Mouse (Mus musculus): ENCODE data around the gene Gm48551. TPM values are rescaled to one million over a fixed set of nuclear protein-coding genes. Genes with fewer than 3 reads are reported as not detected.
A peak's percentile ranks its signal among the peaks of the same experiment; 100 is the strongest.

Gene Gm48551
- total RNA-seq, 2 experiments from 2014 or later = 3.7 to 4.4 TPM

DNA sequence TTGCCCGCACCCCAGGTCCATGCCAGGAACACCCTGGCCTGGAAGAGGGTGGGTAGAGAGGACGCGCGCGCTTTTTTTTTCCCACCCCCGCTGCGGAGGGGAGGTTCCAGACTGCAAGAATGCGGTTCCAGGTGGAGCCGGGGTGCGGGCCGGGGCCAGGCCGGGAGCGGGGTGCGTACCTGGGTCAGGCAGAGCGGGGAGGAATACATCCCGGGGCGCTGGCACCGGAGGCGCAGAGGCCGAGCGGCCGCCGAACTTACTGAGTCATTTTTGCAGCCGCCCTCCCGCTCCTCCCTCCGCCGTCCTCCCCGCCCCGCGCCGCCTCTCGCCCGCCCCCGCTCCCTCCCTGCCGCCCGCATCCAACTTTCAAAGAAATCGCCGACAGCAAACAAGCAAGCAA, 42.6 kb downstream of the Gm48551 start:
- DNase-seq = peak; percentile 56
- intact Hi-C loops (cut with DNase I) = no loop called here

DNA sequence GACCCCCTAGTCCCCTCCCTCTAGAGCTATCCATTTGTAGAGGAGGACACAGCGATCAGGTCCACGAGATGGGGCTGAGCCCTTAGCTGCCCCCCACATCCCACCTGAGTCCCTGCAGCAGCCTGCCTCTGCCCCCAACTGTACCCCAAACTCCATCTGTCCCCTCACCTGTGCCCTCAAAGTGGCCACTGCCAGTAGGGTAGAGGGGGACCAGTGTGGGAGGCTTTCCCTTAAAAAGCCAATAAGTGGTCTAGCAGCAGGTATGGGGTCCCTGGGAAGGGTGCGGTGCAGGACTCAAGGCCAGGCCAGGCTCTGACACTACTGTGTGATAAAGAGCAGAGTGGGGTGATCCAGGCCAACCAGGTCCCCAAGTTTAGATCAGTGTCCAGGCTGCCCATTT, 43.1 kb downstream of the Gm48551 start:
- no peak for DNase-seq
- intact Hi-C loops (cut with DNase I) = no loop called here

DNA sequence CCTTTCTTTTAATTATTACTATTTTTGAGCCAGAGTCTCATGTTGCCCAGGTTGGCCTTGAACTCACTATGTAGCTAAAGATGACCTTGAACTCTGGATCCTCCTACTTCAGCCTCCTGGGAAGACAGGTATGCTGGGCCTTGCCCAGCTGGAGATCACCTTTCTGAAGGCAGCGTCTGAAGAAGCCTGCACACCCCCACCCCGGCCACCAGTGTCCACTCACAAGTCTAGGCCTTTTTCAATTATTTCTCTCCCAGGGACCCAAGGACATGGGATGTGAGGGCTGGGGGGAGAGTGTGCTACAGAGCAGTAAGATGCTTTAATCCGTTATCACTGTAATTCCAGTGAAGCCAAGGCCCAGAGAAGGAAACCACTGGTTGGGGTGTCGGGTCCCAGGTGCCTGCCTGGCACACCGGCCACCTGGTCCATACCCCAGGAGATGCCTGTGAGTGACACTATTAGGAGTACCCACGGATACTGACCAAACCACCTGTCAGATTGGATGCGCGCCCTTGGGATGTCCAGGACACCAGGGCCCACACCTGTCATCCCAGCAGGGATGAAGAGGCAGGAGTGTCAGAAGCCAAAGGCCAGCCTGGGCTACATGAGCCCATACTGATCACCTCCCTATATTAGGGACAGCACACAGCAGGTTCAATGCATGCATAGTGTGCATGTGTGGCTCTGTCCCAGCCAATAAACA, 43.7 kb downstream of the Gm48551 start:
- DNase-seq = peak; percentile 23
- intact Hi-C loops (cut with DNase I) = no loop called here

DNA sequence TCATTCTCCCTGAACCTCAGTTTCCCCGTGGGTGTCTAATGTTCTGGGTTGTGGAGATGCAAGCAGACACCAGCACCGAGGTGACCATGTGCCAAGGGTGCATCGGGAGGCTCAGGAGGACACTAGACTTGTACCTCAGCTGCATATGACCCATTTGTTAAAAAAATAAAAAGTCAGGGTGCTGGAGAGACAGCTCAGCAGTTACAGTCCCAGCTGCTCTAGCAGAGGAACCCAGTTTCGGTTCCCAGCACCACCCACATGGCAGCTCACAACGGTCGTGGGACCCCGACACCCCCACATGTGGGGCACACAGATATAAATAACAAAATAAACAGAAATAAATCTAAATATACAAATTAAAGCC, 44.2 kb downstream of the Gm48551 start:
- intact Hi-C loops (cut with DNase I) = no loop called here
- peak; percentile 1 for DNase-seq

DNA sequence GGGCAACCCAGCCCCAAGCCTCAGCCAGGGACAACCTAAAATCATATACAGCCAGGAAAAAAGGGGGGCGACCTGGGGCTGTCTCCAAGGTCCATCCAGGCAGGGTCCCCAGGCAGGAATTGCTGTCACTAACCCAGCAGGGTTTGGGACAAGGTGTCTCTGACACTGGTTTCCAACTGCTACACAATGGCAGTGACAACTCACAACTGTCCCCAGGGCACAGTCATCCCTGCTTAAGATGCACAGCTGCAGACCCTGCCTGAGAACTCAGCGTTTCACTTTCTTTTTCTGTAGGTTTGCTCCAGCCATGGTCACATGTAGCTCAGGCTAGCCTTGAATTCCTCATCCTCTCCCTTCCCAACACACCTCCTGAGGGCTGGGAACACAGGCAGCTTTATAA, 44.8 kb downstream of the Gm48551 start:
- DNase-seq = peak; percentile 1
- intact Hi-C loops (cut with DNase I) = no loop called here

DNA sequence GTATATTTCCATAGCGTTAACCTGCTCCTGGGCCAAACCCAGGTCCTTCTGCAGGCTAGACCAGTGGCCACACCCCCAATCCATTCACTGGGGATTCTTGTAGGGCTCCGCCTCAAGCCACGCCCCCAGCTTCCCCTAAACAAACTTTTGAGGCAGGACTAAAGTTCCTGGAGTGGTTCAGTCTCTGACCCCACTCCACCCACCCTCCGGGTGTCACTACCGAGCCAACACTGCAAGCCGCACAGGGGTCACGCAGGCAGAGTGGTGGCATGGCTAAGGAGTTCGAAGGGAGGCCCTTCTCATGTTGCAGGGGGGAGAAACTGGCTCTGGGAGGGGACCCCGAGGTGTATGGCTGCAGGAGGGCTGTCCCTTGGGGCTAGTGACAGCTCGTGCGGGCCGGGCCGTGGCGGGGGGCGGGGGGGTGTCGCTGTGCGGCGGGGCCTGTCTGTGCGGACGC, 45.4 kb downstream of the Gm48551 start:
- peak; percentile 71 for DNase-seq

DNA sequence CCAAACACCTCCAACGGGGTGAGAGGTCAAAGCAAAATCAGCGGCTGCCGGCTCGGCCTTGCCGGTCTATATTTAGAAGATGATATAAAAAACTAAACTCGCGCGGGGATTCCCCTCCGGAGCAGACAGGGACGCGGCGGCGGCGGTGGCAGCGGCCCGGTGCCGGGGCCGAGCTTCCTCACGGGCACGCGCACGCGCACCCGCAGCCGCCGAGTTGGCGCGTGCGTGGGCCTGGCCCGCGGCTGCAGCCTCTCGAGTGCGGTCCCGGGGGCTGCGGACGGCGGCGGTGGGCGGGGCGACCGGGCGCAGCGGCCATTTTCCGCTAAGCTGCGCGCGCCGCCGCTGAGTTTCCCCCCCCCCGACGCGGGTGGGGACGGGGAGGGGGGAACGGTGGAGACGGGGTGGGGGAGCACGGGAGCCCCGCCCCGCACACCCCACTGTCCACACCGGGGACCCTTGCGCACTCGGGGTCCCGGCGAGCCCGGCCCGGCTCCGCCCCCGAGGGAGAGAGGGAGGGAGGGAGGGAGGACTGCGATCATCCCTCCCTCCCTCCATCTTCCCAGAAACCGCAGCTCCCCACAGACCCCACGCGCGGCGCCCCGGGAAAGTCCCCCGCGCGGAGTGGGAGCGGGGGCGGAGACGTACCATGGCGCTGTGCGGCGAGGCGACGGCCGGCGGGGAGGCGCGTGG, 46.0 kb downstream of the Gm48551 start:
- DNase-seq = peak; percentile 86
- intact Hi-C loops (cut with DNase I) = no loop called here

More for the DNA sequence above, 45.4 kb downstream of the Gm48551 start:
- intact Hi-C loops (cut with DNase I) = no loop called here

DNA sequence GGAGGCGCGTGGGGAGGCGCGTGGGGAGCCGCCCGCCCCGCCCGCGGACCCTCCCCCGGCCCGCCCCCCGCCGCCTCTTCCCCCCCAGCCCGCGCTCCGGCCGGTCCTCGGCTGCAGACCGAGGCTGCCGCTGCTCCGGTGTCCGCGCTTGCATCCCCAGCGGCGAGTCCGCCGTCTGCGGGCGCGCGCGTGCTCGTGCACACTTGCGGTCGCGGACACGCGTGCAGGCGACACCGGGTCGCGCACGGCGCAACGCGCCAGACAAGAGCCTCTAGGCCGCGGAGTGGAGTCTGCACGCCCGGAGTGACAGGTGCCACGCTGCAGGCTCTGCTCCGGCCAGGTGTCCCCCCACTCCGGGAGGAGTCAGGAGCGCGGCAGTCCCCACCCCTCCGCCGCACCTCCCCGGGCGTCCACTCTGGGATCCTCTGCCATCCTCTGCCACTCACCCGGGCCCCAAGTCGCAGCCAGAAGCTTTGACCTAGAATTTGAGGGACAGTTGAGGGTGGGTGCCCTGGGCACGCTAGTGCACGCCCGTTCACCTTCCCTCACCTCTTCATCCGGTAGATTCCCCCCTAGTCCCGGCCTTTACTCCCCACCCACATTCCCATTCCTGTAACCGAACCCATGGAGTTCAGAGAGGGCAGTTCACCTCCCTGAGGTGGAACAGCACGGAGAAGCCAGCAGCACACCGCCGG, 46.7 kb downstream of the Gm48551 start:
- DNase-seq = peak; percentile 79
- intact Hi-C loops (cut with DNase I) = no loop called here

DNA sequence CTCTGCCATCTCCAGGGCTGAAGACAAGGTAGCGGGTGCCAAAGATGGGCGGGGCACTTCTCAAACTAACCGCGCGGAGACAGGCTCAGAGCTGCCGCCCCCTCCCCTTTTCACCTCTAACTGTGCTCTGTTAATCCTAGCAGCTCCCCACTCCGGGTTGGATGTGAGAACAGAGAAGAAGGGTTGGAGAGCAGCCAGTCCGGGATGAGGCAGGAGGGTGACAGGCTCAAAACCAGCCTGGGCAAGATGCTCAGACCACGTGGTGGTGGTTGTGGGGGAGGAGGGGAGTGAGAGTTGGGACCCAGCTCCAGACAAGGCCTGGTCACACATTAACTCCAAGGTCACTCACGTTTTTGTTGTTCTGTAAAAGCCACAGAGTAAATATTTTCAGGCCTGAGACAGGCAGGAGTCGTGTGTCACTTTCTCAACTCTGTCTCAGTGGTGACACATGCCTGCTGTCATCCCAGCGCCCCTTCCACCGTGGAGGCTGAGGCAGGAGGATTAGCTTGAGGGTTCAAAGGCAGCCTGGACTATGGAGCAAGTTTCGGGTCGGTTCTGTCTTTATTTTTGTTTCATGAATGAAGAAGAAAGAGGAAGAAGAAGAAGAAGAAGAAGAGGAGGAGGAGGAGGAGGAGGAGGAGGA, 47.4 kb downstream of the Gm48551 start:
- peak; percentile 73 for DNase-seq

DNA sequence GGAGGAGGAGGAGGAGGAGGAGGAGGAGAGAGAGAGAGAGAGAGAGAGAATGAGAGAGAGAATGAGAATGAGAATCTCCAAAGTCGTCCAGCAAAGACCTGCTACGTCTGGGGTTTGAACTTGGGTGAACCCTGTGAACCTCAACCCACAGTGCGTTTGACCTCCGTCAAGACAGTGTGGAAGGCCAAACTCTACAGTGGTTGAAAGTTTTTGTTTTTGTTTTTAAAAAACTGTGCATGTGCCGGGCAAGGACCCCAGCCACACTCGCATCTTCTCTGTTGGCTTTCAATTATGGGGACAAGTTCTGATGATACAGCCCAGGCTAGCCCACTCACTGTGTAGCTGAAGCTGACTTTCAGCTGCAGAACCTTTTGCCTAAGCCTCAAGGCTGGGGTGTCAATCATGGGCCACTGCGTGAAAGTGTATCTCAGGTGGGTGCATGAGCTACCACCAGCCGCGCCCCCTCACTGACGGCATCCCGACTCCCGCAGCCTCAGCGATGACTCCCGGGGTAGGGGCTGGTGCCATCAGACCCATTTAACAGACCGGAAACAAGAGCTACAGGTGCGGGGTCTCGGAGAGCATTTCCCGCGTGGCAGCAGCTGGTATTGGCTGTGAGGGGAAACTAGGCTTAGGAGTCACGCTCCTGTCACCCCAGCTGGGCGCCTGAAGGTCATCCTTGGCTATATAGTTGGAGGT, 48.1 kb downstream of the Gm48551 start:
- DNase-seq = no peak
- intact Hi-C loops (cut with DNase I) = no loop called here

More for the DNA sequence above, 47.4 kb downstream of the Gm48551 start:
- intact Hi-C loops (cut with DNase I) = no loop called here

DNA sequence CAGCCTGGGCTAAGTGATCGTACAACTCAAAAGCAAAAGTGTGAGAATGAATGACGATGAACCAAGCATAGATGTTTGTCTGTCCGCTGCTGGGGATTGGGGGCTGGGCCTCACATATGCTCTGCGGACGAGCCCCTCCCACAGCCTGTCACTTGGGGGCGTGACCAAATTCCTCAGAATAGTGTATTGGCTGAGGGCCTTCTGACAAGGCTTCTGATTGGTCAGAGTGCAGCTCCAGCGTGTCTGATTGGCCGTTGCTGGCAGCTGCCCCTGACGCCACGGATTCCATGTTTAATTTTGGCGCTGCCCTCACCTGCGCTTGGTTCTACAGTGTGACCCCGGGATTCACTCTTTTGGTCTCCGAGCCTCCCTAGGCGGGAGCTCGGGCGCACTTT, 48.6 kb downstream of the Gm48551 start:
- intact Hi-C loops (cut with DNase I) = no loop called here
- peak; percentile 95 for DNase-seq

DNA sequence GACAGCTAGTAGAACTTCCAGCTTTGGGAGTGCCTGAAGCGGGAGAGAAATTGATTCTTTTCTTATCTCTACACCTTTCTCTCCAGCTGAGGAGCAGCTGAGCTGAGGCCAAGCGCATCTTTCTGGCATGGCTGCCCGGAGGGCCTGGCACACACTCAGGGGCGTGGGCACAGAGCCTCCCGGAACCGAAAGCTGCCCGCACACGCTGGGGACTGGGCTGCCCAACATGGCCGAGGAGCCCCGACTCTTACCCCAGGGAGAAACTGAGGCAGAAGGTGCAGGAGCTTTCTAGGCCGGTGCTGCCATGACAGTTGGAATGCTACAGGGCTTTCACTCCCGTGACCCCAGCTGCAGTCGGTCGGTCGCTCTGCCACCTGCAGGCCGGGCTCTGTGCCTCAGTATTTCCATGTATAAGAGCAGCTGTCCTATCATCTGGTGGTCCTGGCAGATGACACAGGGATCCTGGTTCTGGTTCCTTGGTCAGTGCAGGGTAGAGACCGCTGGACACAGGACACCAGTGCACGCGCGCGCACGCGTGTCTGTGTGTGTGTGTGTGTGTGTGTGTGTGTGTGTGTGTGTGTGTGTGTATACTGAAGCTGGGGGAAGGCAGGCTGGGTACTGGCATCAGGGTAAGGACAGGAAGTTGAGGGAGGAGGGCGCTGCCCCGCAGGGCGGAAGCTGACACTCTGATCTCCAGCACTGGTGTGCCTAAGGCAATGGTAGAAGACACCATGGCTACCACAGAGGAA, 49.4 kb downstream of the Gm48551 start:
- DNase-seq = peak; percentile 70
- intact Hi-C loops (cut with DNase I) = no loop called here

DNA sequence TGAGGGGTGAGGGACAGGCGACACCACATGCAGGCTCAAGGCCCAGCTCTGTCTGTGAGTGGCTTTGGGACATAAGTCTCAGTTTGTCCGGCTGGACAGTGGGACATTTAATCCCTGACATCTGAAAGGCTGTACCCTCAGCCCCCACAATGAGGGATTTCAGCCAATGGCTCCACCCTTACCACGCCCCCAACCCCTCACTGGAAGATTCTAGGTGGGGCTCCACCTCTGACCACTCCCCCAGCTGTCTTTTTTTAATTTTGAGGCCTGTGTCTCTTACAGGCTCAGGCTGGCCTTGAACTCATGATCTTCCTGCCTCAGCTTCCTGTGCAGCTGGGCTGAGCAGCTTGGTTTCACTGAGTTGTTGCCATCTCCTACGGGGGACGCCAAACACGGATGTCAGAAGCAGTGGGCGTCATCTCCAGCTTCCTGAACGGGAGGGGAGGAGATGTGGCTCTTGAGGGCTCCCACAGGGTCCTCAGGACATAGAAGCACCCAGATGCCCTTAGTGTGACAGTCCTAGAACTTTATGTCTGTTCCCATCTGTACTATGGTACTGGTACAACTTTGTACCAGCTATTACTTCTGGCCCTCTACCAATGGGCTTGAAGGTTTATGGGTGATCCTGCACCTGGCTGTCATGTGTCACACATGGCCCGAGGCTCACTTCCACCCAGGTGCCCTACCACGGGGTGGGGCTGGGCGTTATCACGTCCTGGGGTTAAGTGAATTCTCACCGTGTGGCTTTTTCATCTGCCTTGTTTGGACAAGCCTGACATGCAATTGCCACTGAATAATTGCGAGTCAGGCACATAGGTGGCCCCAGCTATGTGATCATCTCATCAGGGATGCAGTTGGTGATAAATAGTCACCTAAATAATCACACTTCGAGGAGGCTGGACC, 50.3 kb downstream of the Gm48551 start:
- intact Hi-C loops (cut with DNase I) = no loop called here

DNA sequence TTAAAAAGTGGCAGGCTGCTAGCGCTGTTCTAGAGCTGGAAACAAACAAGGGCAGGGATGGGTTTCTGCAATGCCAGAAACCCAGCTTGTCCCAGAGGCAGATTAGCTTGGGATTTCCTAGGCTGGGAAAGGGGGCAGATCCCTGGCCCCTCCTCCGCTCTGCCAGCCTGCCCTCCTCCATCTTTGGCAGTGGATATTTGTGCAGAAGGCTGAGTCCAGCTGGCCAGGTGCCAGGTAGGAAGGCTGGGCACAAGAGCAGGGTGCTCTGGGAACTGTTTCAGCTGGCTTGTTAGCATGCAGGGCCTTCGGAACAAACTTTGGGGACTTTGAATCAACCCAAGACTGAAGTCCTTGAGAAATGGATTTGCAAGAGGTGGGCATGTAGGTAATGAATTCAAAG, 51.2 kb downstream of the Gm48551 start:
- DNase-seq = peak; percentile 97
- intact Hi-C loops (cut with DNase I) = no loop called here

More for the DNA sequence above, 50.3 kb downstream of the Gm48551 start:
- DNase-seq = peak; percentile 10

DNA sequence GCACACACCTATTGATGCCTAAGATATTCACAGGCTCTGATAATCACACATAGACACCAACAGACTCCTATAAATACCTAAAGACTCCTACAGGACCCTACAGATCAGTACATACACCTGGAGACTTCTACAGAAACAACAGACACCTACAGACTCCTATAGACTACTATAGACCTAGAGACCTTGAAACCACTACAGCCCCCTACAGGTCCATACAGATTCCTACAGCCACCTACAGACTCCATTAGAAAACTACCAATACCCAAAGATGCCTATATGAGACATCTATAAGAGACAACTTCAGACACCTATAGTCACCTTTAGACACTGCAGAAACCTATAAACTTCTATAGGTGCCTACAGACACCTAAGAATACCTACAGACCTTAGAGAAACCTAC, 56.8 kb downstream of the Gm48551 start:
- intact Hi-C loops (cut with DNase I) = loop anchor here (5.0 kb wide), 1 partner anchor 49 kb away; the partner anchor contains the start of gene Smim24
- no peak for DNase-seq

All from left cerebral cortex, postnatal 4 days (tissue).